Mouse (Mus musculus): ENCODE measurements around the gene Ngp. TPM values are rescaled to one million over a fixed set of nuclear protein-coding genes. Genes with fewer than 3 reads are reported as not detected.

Gene Ngp
- polyA plus RNA-seq, 1 experiment from 2014 or later = 9.6 TPM

GRCm38 (mm10) chr9:110465336-110465735, 45.8 kb downstream of the Ngp start:
- Histone ChIP-seq H3K4me1 (ENCODE audit: control insufficient read depth, insufficient read depth, low read length) (no peaks in the 10 kb centered on the region), H3K9me3 (ENCODE audit: control insufficient read depth, low read depth, low read length) (no peaks in the 10 kb centered on the region), H3K4me2 (replicated peaks; ENCODE audit: low read depth, low read length) (no peak overlapping the region), H3K27me3 (ENCODE audit: control insufficient read depth, insufficient read depth, low read length) (no peaks in the 10 kb centered on the region), H3K9ac (replicated peaks; ENCODE audit: low read depth, low read length) (no peak overlapping the region), H3K4me3 (ENCODE audit: low read depth, low read length) (no peak overlapping the region), H3K36me3 (ENCODE audit: control insufficient read depth, insufficient read depth, low read length) (no peaks in the 10 kb centered on the region), H3K27ac (ENCODE audit: low read length) (no peak overlapping the region)
- ATAC-seq (ENCODE audit: insufficient number of reproducible peaks, insufficient read depth, low FRiP score, low read depth) = no peak
- WGBS = 94% methylated on average over 6 of the region's 6 CpGs

- Histone ChIP-seq H3K36me3 (ENCODE audit: control insufficient read depth, insufficient read depth, low read length) (no peaks in the 10 kb centered on the region), H3K9me3 (ENCODE audit: control insufficient read depth, low read depth, low read length) (no peaks in the 10 kb centered on the region)
- ATAC-seq (ENCODE audit: insufficient number of reproducible peaks, insufficient read depth, low FRiP score, low read depth) = no peak
Measured at GRCm38 (mm10) chr9:110466179-110466578, 46.6 kb downstream of the Ngp start.

More at GRCm38 (mm10) chr9:110466179-110466578, 46.6 kb downstream of the Ngp start:
- Histone ChIP-seq H3K4me3 (ENCODE audit: low read depth, low read length) (no peak overlapping the region), H3K4me1 (ENCODE audit: control insufficient read depth, insufficient read depth, low read length) (no peaks in the 10 kb centered on the region), H3K27me3 (ENCODE audit: control insufficient read depth, insufficient read depth, low read length) (no peaks in the 10 kb centered on the region), H3K27ac (ENCODE audit: low read length) (no peak overlapping the region), H3K9ac (replicated peaks; ENCODE audit: low read depth, low read length) (no peak overlapping the region), H3K4me2 (replicated peaks; ENCODE audit: low read depth, low read length) (no peak overlapping the region)
- WGBS = 86% methylated on average over 3 of the region's 3 CpGs

Other genes with a start within 250 kb of the Ngp start
- 3.2 and 3.5 TPM in 2 replicates for gene Cspg5, start 176.0 kb upstream of the Ngp start, polyA plus RNA-seq (2014; fragmentation: Nextera tagmentation; extraction: Ambion mirVana)
- gene Elp6, start 114.6 kb upstream of the Ngp start, polyA plus RNA-seq (2014; fragmentation: Nextera tagmentation; extraction: Ambion mirVana) = 23.6 and 25.5 TPM in 2 replicates
- 28.4 and 32.3 TPM in 2 replicates for gene Scap, start 86.5 kb upstream of the Ngp start, polyA plus RNA-seq (2014; fragmentation: Nextera tagmentation; extraction: Ambion mirVana)
- gene Ptpn23, start 11.5 kb upstream of the Ngp start, polyA plus RNA-seq (2014; fragmentation: Nextera tagmentation; extraction: Ambion mirVana) = 19.3 and 21.3 TPM in 2 replicates
- 10.7 and 10.9 TPM in 2 replicates for gene Klhl18, start 56.9 kb downstream of the Ngp start, polyA plus RNA-seq (2014; fragmentation: Nextera tagmentation; extraction: Ambion mirVana)
- 0.72 and 1.0 TPM in 2 replicates for gene Kif9, start 57.2 kb downstream of the Ngp start, polyA plus RNA-seq (2014; fragmentation: Nextera tagmentation; extraction: Ambion mirVana)
- gene Setd2, start 112.8 kb downstream of the Ngp start, polyA plus RNA-seq (2014; fragmentation: Nextera tagmentation; extraction: Ambion mirVana) = 59.6 and 61.7 TPM in 2 replicates
- 17.6 and 19.4 TPM in 2 replicates for gene Nradd, start 204.7 kb downstream of the Ngp start, polyA plus RNA-seq (2014; fragmentation: Nextera tagmentation; extraction: Ambion mirVana)
- gene Nbeal2, start 234.4 kb downstream of the Ngp start, polyA plus RNA-seq (2014; fragmentation: Nextera tagmentation; extraction: Ambion mirVana) = 4.3 and 4.5 TPM in 2 replicates
- 138 TPM in 2 replicates for gene Ccdc12, start 236.8 kb downstream of the Ngp start, polyA plus RNA-seq (2014; fragmentation: Nextera tagmentation; extraction: Ambion mirVana)

All from stomach, embryonic 14.5 days (tissue).